Mouse (Mus musculus): ENCODE results near the gene Tgfb2. TPM values are rescaled to one million over a fixed set of nuclear protein-coding genes. Genes with fewer than 3 reads are reported as not detected.

Tgfb2 gene
- polyA plus RNA-seq, 1 experiment from 2014 or later: 50.0 TPM

DNA sequence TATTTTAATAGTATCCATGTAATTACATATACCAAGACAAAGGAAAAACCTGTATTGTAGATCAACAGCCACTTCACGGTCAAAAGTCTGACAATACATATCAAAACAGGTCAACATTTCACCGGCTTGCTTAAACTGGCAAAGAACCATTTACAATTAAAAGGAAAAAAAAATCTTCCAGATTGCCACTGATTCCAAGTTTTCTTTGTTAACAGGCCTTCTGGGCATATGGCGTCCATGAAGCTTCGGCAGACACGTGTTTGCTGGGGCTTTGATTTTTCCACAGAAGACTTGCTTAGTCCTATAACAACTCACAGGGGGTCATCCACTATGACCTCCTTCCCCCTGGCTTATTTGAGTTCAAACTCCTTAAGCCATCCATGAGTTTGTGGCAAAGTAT, 81.3 kb downstream of the Tgfb2 start:
- Histone ChIP-seq H3K27ac (replicated peaks in 1 of 2; ENCODE audit: control insufficient read depth in 1 of 2, insufficient read depth in 1 of 2, low read depth in 2 of 2, low read length in 2 of 2) (no peak overlapping the region), H3K27me3 (ENCODE audit: control insufficient read depth, insufficient read depth, low read length) (no peaks in the 10 kb centered on the region), H3K4me3 (ENCODE audit: control insufficient read depth in 1 of 2, insufficient read depth in 1 of 2, low read depth in 1 of 2, low read length in 2 of 2) (no peak overlapping the region), H3K4me1 (ENCODE audit: control insufficient read depth in 2 of 2, insufficient read depth in 2 of 2, low read length in 2 of 2) (no peaks in the 10 kb centered on the region), H3K36me3 (ENCODE audit: control insufficient read depth, insufficient read depth, low read length) (peaks cover 38% of the 10 kb centered on the region), H3K9me3 (ENCODE audit: control insufficient read depth, low read length) (no peaks in the 10 kb centered on the region), H3K9ac (ENCODE audit: low read length) (no peak overlapping the region), H3K4me2 (ENCODE audit: low read length) (no peak overlapping the region)
- 93% methylated on average over 5 of the region's 5 CpGs for WGBS
- ATAC-seq (ENCODE audit: insufficient number of reproducible peaks, insufficient read depth, low FRiP score, low read depth): no peak

DNA sequence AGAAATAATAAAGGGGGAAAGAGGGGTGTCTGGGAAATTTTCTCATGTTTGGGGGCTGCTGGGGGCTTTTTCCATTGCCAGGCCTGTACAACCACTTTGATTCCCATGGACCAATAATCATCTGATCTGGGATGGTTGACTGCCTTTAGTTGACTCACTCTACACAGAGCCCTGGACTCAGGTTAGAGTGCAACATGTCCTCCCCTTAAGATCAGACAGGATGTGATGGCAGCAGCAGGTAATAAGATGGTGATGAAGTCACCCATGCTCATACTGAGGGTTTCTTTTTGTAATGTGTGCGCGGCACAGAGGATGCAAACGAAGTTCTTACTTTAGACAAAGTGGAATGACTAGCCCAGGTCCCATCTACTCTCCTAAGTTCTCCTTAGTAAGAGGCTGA, 84.0 kb downstream of the Tgfb2 start:
- H3K27ac ChIP-seq (replicated peaks in 1 of 2; ENCODE audit: control insufficient read depth in 1 of 2, insufficient read depth in 1 of 2, low read depth in 2 of 2, low read length in 2 of 2): no peak overlapping the region
- H3K9ac ChIP-seq (ENCODE audit: low read length): no peak overlapping the region
- 96% methylated on average over 3 of the region's 3 CpGs for WGBS
- no peaks in the 10 kb centered on the region for H3K9me3 ChIP-seq (ENCODE audit: control insufficient read depth, low read length)
- no peak for ATAC-seq (ENCODE audit: insufficient number of reproducible peaks, insufficient read depth, low FRiP score, low read depth)
- peaks cover 16% of the 10 kb centered on the region for H3K36me3 ChIP-seq (ENCODE audit: control insufficient read depth, insufficient read depth, low read length)
- H3K27me3 ChIP-seq (ENCODE audit: control insufficient read depth, insufficient read depth, low read length): no peaks in the 10 kb centered on the region
- H3K4me2 ChIP-seq (ENCODE audit: low read length): no peak overlapping the region
- H3K4me1 ChIP-seq (ENCODE audit: control insufficient read depth in 2 of 2, insufficient read depth in 2 of 2, low read length in 2 of 2): no peaks in the 10 kb centered on the region
- H3K4me3 ChIP-seq (ENCODE audit: control insufficient read depth in 1 of 2, insufficient read depth in 1 of 2, low read depth in 1 of 2, low read length in 2 of 2): no peak overlapping the region

DNA sequence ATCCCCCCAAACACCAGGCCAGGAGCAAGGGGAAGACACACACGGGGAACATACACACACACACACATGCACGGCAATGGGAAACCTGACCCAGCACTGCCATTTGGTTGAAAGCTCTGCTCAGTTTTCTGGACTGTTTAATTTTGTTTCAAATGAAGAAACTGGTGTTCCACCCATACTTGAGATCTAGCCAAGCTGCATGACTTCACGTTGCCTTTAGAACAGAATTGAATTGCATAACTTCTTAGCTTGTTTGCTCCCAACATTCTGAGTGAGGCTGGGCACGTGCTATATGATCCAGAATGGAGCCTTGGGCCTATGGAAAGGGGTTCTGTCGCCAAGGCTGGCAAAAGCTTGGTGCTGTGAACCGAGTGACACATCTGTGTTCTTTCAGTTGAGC, 87.5 kb downstream of the Tgfb2 start:
- H3K27me3 ChIP-seq (ENCODE audit: control insufficient read depth, insufficient read depth, low read length): no peaks in the 10 kb centered on the region
- no peak overlapping the region for H3K4me3 ChIP-seq (ENCODE audit: control insufficient read depth in 1 of 2, insufficient read depth in 1 of 2, low read depth in 1 of 2, low read length in 2 of 2)
- no peaks in the 10 kb centered on the region for H3K9me3 ChIP-seq (ENCODE audit: control insufficient read depth, low read length)
- no peak for ATAC-seq (ENCODE audit: insufficient number of reproducible peaks, insufficient read depth, low FRiP score, low read depth)
- H3K36me3 ChIP-seq (ENCODE audit: control insufficient read depth, insufficient read depth, low read length): no peaks in the 10 kb centered on the region
- H3K4me1 ChIP-seq (ENCODE audit: control insufficient read depth in 2 of 2, insufficient read depth in 2 of 2, low read length in 2 of 2): no peaks in the 10 kb centered on the region
- no peak overlapping the region for H3K27ac ChIP-seq (replicated peaks in 1 of 2; ENCODE audit: control insufficient read depth in 1 of 2, insufficient read depth in 1 of 2, low read depth in 2 of 2, low read length in 2 of 2)
- H3K4me2 ChIP-seq (ENCODE audit: low read length): no peak overlapping the region
- WGBS: 76% methylated on average over 6 of the region's 6 CpGs
- no peak overlapping the region for H3K9ac ChIP-seq (ENCODE audit: low read length)

DNA sequence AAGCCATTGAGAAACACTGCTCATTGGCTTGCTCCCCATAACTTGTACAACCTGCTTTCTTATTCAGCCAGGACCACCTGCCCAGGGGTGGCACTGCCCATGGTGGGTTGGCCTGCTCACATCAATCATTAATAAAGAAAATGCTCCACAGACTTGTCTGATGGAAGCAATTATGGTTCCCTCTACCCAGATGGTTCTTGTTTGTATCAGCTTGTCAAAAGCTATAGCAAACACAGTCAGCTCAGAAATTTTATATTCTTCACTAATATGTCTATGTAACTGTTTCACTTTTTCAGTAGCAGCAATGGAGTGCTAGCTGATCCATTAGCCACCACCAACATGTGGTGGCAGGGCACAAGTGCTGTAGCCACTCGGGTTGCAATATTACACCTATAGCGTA, 94.4 kb downstream of the Tgfb2 start:
- H3K27ac ChIP-seq (replicated peaks in 1 of 2; ENCODE audit: control insufficient read depth in 1 of 2, insufficient read depth in 1 of 2, low read depth in 2 of 2, low read length in 2 of 2): no peak overlapping the region
- no peaks in the 10 kb centered on the region for H3K27me3 ChIP-seq (ENCODE audit: control insufficient read depth, insufficient read depth, low read length)
- ATAC-seq (ENCODE audit: insufficient number of reproducible peaks, insufficient read depth, low FRiP score, low read depth): no peak
- H3K4me2 ChIP-seq (ENCODE audit: low read length): no peak overlapping the region
- H3K9me3 ChIP-seq (ENCODE audit: control insufficient read depth, low read length): no peaks in the 10 kb centered on the region
- WGBS: 82% methylated on average over 2 of the region's 2 CpGs
- no peaks in the 10 kb centered on the region for H3K36me3 ChIP-seq (ENCODE audit: control insufficient read depth, insufficient read depth, low read length)
- H3K4me1 ChIP-seq (ENCODE audit: control insufficient read depth in 2 of 2, insufficient read depth in 2 of 2, low read length in 2 of 2): peaks cover 7 to 31% of the 10 kb centered on the region in 2 experiments
- H3K4me3 ChIP-seq (ENCODE audit: control insufficient read depth in 1 of 2, insufficient read depth in 1 of 2, low read depth in 1 of 2, low read length in 2 of 2): no peak overlapping the region
- no peak overlapping the region for H3K9ac ChIP-seq (ENCODE audit: low read length)

DNA sequence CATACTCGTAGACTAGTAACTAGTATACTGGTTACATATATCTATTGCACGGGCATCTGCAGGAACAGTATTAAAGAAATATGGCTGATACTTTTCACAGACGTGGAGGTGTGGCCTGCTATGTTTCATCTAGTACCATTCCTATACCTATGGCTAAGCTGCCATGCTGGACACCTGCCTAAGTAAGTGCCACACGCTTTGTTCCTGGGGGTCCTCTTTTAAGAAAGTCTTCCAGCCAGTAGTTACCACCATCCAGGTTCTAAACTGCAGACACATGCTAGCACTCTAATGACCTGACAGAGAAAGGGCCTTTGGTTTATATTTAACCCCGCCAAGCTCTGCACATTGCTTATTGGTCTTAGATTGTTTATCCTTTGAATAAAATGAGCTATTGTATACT, 95.3 kb downstream of the Tgfb2 start:
- Histone ChIP-seq H3K9ac (ENCODE audit: low read length) (peak overlapping the region; percentile 65), H3K9me3 (ENCODE audit: control insufficient read depth, low read length) (no peaks in the 10 kb centered on the region), H3K4me2 (ENCODE audit: low read length) (peak overlapping the region; percentile 53), H3K27me3 (ENCODE audit: control insufficient read depth, insufficient read depth, low read length) (no peaks in the 10 kb centered on the region), H3K4me1 (ENCODE audit: control insufficient read depth in 2 of 2, insufficient read depth in 2 of 2, low read length in 2 of 2) (peaks cover 10 to 40% of the 10 kb centered on the region in 2 experiments), H3K4me3 (ENCODE audit: control insufficient read depth in 1 of 2, insufficient read depth in 1 of 2, low read depth in 1 of 2, low read length in 2 of 2) (no peak overlapping the region), H3K36me3 (ENCODE audit: control insufficient read depth, insufficient read depth, low read length) (no peaks in the 10 kb centered on the region), H3K27ac (replicated peaks in 1 of 2; ENCODE audit: control insufficient read depth in 1 of 2, insufficient read depth in 1 of 2, low read depth in 2 of 2, low read length in 2 of 2) (peak overlapping the region; percentile 88 to 93; a peak in 3 of 4 replicates)
- 74% methylated on average over 5 of the region's 5 CpGs for WGBS
- no peak for ATAC-seq (ENCODE audit: insufficient number of reproducible peaks, insufficient read depth, low FRiP score, low read depth)

DNA sequence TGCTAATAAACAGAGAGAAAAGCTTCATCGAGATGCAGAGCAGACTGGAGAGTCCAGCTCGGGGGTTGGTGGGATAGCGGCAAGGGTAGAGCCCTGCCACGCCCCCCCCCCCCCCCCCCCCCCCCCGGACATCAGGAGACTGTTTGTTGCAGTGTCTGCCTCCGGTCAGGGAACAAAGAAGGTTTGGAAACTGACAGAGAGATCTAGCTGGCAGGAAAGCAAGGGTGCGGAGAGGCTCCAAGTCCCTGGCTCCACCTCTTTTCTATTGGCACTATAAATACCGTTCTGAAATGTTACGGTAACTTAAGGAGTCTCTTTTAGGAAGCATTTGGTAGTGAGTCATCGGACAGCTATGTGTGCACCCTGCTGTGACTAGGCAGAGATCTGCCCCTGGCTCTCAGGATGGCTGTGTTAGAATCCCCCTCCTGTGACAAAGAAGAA, 96.0 kb downstream of the Tgfb2 start:
- Histone ChIP-seq H3K27ac (replicated peaks in 1 of 2; ENCODE audit: control insufficient read depth in 1 of 2, insufficient read depth in 1 of 2, low read depth in 2 of 2, low read length in 2 of 2) (peak overlapping the region; percentile 88 to 93), H3K4me1 (ENCODE audit: control insufficient read depth in 2 of 2, insufficient read depth in 2 of 2, low read length in 2 of 2) (peaks cover 10 to 40% of the 10 kb centered on the region in 2 experiments), H3K4me3 (ENCODE audit: control insufficient read depth in 1 of 2, insufficient read depth in 1 of 2, low read depth in 1 of 2, low read length in 2 of 2) (peak overlapping the region in 1 of 2 experiments; percentile 12; a peak in 2 of 4 replicates), H3K9ac (ENCODE audit: low read length) (peak overlapping the region; percentile 65), H3K27me3 (ENCODE audit: control insufficient read depth, insufficient read depth, low read length) (no peaks in the 10 kb centered on the region), H3K36me3 (ENCODE audit: control insufficient read depth, insufficient read depth, low read length) (no peaks in the 10 kb centered on the region), H3K9me3 (ENCODE audit: control insufficient read depth, low read length) (no peaks in the 10 kb centered on the region), H3K4me2 (ENCODE audit: low read length) (peak overlapping the region; percentile 53)
- WGBS: 7% methylated on average over 7 of the region's 10 CpGs
- ATAC-seq (ENCODE audit: insufficient number of reproducible peaks, insufficient read depth, low FRiP score, low read depth): peak; percentile 83

DNA sequence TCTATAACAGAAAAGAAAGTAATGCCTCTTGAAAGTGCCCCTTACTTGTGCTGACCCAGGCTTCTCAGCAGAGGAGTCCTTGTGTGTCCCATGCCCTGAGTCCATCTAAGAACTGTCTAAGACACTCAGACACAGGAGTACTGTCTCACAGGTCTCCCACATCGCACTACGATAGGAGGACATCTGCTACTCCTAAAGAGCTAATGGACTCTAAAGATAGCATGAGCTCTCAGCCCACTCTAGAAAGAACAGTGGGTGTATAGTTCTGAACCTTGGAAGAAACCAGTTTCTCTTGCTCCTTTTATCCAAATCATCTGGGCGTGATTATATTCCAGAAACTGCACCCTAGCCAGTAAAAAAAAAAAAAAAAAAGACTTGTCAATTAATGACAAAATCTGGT, 97.7 kb downstream of the Tgfb2 start:
- H3K9me3 ChIP-seq (ENCODE audit: control insufficient read depth, low read length): no peaks in the 10 kb centered on the region
- H3K27me3 ChIP-seq (ENCODE audit: control insufficient read depth, insufficient read depth, low read length): no peaks in the 10 kb centered on the region
- H3K4me3 ChIP-seq (ENCODE audit: control insufficient read depth in 1 of 2, insufficient read depth in 1 of 2, low read depth in 1 of 2, low read length in 2 of 2): no peak overlapping the region
- H3K36me3 ChIP-seq (ENCODE audit: control insufficient read depth, insufficient read depth, low read length): no peaks in the 10 kb centered on the region
- H3K4me1 ChIP-seq (ENCODE audit: control insufficient read depth in 2 of 2, insufficient read depth in 2 of 2, low read length in 2 of 2): peaks cover 10 to 40% of the 10 kb centered on the region in 2 experiments
- no peak overlapping the region for H3K9ac ChIP-seq (ENCODE audit: low read length)
- ATAC-seq (ENCODE audit: insufficient number of reproducible peaks, insufficient read depth, low FRiP score, low read depth): no peak
- no peak overlapping the region for H3K27ac ChIP-seq (replicated peaks in 1 of 2; ENCODE audit: control insufficient read depth in 1 of 2, insufficient read depth in 1 of 2, low read depth in 2 of 2, low read length in 2 of 2)
- WGBS: 63% methylated on average over 3 of the region's 3 CpGs
- no peak overlapping the region for H3K4me2 ChIP-seq (ENCODE audit: low read length)

DNA sequence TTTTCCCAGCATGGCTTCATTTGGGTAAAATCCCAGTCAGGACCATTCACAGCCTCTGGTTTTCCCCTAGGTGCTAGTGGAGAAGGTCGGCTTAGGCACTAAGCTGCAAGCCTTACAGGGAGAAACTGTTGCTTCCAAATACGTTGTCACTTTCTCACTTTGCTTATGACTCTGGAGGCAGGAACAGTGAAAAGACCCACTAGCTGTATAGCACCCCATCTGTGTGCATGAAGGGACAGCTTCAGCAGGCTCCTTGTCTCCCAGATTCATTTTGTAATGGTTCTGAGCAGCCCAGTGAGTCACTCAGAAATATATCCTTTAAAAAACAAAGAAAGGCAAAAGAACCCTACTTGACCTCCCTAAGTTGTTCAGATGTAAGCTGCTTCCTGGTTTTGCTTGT, 100.2 kb downstream of the Tgfb2 start:
- 44% methylated on average over 2 of the region's 2 CpGs for WGBS

More for the DNA sequence above, 100.2 kb downstream of the Tgfb2 start:
- Histone ChIP-seq H3K4me2 (ENCODE audit: low read length) (no peak overlapping the region), H3K27ac (replicated peaks in 1 of 2; ENCODE audit: control insufficient read depth in 1 of 2, insufficient read depth in 1 of 2, low read depth in 2 of 2, low read length in 2 of 2) (peak overlapping the region; percentile 0 to 60; a peak in 3 of 4 replicates), H3K36me3 (ENCODE audit: control insufficient read depth, insufficient read depth, low read length) (no peaks in the 10 kb centered on the region; the same call in 1 of the 2 replicates), H3K9me3 (ENCODE audit: control insufficient read depth, low read length) (no peaks in the 10 kb centered on the region), H3K9ac (ENCODE audit: low read length) (no peak overlapping the region), H3K27me3 (ENCODE audit: control insufficient read depth, insufficient read depth, low read length) (no peaks in the 10 kb centered on the region), H3K4me3 (ENCODE audit: control insufficient read depth in 1 of 2, insufficient read depth in 1 of 2, low read depth in 1 of 2, low read length in 2 of 2) (no peak overlapping the region), H3K4me1 (ENCODE audit: control insufficient read depth in 2 of 2, insufficient read depth in 2 of 2, low read length in 2 of 2) (peaks cover 10 to 43% of the 10 kb centered on the region in 2 experiments)
- ATAC-seq (ENCODE audit: insufficient number of reproducible peaks, insufficient read depth, low FRiP score, low read depth): no peak
